Mouse (Mus musculus) retina, adult 2 months (tissue): ENCODE measurements around the gene Calml3.
"Not testable (repeated sequence)": the region's sequence is repeated elsewhere in the genome, so short reads cannot be mapped to it uniquely, and the experiment has no call there.

Source experiments
- DNase-seq: peaks from one replicate; pipeline ENCODE4 v3.0.0-alpha.2; 2012; ENCODE audit warnings: low read depth, low spot score

The Calml3 gene

DNA sequence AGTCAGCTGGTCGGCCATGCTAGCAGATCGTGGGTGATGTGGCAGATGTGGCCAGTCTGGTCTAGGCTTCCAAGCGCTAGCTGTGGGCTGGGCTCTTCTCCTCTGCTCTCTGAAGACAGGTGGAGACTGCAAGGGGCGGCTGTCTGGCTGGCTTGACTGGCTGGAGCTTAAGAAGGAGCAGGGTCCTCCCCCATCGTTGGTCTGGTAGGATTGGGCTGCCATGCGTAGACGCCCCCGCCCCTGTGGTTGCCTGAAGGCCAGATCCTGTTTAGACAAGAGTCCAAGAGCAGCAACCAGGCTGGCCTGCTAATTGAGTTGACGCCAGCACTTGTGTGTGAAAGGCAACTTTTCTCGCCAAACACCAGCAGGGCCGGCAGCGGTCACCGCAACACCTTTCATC lies at the start of gene Calml3:
TSS of gene Calml3 (minus strand) at position 131 of the 400 bp plus-strand sequence.
- no peak for DNase-seq

DNA sequence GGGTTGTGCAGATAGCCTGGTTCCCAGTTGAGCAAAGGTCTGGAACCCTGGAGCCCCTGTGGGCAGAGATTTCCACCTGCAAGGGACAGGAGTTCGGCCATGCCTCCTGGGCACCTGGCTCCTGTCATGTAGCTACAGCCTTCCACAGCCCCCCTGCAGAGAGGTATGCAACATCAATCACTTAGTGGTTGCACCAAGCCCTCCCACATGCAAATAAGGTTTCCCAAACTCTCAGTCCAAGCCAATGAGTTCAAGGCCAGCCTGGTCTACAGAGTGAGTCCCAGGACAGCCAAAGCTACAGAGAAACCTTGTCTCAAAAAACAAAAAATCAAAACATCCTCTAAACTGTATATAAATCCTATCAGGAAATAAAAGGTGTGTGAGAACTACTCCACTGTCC lies 46.2 kb upstream of the Calml3 start:
- DNase-seq = no peak

DNA sequence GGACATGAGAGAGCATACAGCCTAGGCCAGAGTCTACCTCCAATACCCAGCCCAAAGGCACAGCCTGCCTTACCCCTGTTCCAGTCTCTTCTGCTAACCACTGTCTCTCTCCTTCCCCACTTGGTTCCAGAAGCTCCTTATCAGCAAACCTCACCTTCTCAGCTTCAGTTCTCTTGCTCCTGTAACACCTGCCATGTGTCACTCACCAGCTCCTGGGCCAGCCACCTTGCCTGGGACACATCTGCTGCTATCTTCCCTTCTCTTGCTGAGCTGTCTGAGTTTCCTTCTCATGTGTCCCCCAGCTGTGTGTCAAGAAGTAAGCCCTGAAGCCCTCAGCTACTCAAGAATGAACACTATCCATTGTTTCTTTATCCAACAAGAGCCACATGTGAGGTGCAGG lies 36.5 kb upstream of the Calml3 start:
- not testable (repeated sequence) for DNase-seq

DNA sequence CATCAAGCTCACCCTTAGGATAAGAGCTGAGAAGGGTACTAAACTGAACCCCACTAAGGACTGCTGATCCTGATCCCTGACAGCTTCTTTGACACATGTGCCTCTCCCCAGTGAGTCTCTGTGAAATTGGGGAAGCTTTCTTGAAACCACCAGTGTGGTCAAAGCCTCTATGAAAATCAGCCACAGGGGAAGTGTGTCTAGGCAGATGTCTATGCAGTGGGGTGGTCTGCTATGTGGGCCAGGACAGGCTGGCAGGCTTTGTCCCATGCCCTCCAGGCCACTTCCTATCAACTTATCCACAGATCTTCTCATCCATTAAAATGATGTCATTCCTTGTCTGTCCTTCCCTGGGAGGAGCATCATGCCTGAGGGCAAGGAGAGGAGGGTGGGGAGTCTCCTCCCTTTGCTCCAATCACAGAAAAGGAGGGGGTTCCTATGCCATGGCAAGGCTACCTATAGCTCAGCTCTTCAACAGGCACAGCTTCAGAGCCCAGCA lies 33.2 kb upstream of the Calml3 start, which contains the start of gene Calm4:
TSS of gene Calm4 (plus strand) at position 446 of the 496 bp plus-strand sequence.
- DNase-seq = not testable (repeated sequence)

DNA sequence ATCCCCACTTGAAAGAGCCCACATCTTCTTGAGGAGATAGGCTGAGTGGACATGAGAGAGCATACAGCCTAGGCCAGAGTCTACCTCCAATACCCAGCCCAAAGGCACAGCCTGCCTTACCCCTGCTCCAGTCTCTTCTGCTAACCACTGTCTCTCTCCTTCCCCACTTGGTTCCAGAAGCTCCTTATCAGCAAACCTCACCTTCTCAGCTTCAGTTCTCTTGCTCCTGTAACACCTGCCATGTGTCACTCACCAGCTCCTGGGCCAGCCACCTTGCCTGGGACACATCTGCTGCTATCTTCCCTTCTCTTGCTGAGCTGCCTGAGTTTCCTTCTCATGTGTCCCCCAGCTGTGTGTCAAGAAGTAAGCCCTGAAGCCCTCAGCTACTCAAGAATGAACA lies 29.5 kb upstream of the Calml3 start:
- not testable (repeated sequence) for DNase-seq

DNA sequence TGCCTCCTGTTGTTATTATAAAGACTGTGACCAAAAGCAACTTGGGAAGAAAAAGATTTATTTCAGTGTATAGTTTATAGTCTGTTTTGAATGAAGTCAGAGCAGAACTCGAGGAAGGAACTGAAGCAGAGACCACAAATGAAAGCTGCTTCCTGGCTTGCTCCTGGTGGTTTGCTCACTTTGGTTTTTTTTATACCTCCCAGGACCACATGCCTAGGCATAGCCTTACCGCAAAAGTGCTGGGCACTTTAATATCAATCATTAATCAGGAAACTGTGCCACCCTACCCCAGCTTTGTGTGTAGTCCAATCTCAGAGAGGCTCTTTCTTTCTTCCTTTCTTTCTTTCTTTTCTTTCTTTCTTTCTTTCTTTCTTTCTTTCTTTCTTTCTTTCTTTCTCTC lies 28.3 kb upstream of the Calml3 start:
- no peak for DNase-seq

DNA sequence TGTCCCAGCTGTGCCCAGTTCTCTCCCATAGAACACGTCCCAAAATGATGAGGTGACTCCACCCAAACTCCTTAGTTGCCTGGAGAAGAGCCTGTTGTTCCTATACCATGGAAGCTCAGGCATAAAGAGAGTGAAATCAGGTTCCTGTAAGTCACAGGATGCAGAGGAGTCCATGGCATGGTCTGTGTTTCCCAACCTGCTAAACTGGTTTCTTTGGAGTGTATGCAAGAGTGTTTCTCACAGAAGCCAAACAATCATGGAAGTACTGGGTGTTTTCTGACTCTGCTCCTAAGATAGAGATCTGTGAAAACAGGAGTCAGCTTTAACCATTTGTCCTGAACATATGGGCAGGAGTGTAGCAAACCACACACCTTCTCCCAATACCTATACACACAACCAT lies 27.9 kb upstream of the Calml3 start:
- no peak for DNase-seq

DNA sequence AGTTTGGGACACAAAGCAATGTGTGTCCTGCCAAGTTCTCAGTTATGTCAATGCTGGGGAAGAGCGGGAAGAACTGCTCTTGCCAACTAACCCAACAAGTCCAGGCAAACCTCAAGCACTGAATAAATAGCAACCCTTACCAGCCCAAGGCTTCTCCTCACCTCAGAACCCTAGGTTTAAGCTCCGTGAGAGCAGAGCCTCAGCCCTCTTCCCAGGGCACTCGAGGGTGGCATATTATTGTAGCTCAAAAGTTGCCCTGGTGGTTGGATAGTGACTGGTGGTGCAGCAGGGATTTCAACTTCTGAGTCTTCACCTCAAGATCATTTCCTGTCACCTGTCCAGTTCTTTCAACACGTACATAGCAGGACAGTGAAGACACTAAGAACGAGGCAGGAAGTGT lies 27.4 kb upstream of the Calml3 start:
- DNase-seq = no peak

DNA sequence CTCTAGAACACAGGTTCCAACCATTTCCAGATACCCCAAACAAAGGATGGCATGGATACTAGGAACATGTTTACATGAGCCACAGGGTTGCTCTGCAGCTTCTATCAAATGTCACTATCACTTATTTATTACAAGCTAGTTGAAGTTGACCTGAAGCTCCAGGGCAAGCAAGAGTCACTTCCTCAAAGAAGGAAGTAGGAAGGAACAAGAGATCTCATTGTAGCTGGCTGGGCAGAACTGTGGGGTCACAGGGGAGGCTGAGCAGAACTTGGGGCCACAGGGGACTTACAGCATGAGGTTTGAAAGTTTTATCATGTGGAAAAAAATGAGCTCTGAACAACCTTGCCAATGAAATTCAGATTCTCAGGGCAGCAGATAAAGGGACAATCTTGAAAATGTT lies 21.6 kb upstream of the Calml3 start:
- no peak for DNase-seq

DNA sequence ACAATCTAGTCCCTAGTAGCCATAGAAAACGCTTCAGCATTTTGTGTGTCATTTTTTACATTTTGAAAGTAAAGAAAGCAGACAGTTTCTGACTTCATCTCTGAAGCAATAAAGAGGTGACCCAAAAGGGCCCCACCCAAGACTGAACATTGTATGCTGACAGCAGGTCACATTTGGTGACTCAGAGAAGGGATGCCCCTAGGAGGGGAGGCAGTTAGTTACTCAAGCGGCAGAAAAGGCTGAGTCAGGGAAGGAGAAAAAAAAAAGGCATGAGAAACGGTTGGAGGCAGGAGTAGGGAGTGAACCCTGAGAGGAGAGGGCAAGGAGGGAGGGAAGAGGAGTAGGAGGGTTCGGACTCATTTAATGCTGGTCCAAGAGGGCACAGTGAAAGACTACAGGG lies 18.0 kb upstream of the Calml3 start:
- no peak for DNase-seq

DNA sequence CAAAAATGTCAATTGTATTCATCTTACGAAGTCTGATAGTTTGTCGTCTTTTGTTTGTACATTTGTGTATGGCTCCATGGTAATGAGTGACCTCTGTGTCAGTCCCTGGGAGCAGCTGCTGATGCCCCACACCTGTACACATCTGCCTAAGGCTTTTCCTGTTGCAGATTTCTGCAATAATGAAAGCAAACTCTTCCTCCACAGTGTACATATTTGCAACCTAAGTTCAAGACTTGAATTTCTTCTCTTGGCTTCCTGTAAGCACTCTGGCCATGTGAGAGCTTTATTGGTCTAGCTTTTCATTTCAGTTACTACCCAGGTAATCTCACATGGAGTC lies 14.6 kb upstream of the Calml3 start:
- DNase-seq = no peak

DNA sequence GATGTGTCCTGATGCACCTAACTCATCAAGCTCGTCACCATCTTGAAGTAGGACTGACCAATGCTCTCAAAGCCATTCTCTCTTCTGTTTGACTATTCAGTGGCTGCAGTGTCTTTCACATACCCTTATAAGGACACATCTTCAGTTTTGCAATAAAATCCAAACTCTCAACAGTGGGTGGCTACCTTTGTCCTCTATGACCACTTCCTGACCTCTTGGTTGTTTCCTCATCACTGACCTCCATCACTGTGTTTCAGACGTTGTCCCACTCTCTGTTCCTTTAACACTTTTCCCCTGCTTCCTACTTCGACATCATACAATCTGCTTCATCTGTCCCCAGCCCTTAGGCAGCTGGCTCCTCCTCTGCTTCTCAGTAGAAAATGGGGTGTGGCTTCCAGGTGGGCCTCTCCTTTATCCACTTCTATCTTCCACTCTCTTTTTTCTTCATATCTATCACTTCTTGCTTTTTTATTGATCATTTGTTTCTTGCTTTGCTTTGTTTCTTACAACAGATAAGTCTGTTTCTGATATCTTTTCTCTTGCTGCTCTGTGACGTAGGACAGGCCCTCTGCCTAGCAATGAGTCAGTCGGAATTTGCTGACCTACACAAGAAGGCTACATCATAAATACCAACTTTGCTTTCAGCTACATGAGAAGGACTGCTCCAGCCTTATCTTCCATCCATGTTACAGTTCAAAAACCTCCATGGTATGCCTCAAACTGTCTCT lies 14.1 kb upstream of the Calml3 start:
- no peak for DNase-seq

DNA sequence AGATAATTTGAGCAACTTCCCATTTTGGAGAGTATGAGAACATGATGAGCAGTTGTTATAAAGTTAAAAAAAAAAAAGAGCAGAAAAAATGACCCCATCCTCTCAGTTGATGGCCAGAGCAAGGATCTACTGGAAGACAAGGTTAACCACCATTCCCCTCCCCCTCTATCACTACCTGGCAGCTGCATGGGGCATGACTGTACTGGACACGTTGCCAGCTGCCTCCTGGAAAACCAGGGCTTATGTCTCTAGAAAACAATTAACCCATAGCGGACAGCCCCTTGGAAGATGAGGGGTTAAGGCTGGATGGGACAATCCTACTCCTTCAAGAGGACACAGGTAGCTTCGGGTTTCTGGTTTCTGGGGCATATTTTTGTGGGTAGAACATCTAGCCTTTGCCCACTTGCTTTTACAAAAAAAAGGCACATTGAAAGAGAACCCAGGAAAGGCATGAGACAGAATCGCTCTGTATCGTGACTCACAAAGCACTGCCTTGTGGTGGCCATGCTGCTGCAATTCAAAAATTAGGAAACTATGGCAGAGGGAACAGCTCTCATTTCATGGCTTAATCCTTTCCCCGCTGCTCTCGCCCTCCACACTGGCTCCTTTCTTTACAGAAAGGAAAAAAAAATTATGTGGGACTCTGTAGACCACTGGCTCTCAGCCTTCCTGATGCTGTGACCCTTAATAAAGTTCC lies 3.2 kb upstream of the Calml3 start:
- DNase-seq = no peak

DNA sequence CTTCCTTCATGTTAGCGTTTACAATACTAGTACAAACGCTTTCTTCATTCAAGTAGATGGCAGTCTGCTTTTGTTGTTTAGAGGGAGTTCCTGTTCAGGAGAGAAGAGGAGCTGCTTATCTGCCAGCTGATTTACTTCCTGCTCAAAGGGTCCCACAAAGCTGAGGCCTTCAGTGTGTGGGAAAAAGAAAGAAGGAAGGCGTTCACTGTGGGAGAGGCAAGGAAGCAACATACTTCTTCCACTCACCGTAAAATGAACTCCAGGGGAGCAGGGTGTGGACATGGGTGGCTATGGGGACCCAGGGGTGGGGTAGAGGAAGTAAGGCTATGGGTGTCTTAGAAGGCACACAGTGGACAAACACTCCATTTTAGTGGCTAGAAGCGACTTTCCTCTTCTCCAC lies 1.5 kb upstream of the Calml3 start:
- DNase-seq = no peak

DNA sequence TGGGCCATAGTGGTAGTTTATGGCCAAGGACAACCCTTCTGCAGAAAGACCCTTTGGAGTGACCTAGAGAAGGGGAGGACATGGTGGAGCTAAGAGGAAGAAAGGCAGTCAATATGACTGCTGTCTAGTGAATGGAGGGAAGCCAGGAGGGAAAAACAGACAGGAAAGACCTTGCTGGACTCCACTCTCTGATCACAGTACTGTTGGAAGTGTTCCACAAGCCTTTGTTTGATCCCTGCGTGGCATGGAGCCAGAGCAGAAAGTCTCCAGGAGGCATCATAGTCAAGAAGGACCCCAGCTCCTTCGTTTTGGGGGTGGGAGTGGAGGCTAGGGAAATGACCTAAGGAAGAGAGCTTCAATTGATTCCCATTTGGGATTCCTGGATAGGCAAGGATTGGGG lies 1.0 kb upstream of the Calml3 start:
- DNase-seq = no peak

DNA sequence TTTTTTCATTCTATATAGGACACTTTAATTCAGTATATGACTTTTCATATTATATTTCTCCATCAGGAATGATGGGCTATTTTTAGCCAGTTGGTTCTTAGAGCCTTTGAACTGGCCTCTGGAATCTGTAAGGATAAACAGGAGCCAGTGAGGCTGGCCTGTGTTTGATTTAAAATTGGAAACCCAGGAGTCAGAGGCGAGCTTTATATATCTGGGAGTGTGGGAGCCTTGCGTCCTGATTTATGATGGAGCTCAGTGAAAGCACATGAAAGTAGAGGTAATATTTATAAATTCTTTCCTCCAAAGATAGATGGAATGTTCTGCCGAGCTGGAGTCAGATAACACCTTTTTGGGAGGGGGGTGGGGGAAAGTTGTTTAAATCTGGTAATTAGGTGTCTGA lies 4.7 kb downstream of the Calml3 start:
- no peak for DNase-seq

DNA sequence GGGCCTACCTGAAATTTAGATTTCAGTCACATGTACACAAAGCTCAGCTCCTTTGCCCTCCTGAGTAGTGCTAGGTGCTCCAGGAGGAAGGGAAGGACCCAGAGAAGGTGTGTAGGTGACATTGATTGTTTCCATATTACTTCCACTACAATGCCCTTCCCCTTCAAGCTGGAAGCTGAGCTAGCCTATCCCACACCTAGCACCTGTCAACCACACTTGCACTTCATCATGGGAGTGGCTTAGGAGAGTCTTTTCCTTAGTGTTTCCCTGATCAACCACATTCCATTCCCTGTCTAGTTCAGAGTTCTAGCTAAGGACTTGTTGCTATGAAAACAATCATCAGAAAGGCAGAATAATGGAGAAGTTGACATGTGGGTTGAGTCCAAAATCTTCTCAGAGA lies 5.4 kb downstream of the Calml3 start:
- no peak for DNase-seq

DNA sequence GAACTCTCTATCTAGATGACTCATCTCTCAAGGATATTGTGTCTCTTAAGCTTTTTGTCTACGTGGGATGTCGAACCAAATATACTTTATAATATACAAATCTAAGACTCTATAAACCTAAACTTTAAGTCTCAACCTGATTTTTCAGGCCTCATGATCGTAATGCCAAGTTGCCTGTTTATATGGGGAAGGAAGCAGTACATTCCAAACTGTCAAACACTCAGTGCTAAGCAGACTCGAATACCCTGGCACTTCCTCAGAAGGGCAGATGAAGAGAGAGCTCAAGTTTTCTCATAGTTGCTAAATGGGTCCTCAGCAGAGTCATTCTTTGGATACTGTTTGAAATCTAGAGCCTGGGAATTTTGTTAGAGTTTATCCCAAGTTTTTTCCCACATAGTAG lies 7.5 kb downstream of the Calml3 start:
- DNase-seq = no peak

DNA sequence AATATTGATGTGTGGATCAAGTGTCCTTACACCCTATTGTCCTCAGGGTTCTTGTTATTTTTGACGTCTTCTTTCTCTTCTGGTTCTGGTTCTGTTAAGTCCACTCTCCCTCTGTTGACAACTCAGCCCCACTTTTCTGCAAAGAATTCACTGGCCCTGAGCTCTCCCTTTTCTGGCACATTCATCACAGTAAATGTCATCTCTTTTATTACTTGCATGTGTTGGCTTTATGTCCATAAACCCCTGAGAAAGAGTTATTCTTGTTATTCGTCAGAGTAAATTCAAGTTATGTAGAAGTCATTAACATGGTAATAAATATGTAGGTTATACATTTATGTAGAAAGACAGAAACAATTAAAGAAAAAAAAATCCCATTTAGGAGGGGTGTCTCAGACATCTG lies 14.6 kb downstream of the Calml3 start:
- DNase-seq = no peak

DNA sequence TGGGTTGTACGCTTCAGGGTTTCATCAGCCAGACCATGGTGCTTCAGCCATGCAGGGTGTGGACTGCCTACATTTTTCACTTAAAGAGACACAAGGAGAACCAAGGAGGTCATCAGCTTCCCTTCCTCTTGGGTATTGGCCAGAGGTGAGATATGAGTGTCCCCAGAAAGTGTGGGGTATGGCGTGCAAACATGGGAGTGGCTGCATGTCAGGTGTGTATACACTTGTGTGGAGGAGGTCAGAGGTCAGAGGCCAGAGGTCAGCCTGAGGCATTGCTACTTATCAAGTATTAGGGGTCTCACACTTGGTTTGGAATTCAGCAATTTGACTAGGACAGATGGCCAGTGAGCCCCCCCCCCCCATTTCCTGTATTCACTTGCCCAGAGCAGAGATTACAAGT lies 15.5 kb downstream of the Calml3 start:
- no peak for DNase-seq

DNA sequence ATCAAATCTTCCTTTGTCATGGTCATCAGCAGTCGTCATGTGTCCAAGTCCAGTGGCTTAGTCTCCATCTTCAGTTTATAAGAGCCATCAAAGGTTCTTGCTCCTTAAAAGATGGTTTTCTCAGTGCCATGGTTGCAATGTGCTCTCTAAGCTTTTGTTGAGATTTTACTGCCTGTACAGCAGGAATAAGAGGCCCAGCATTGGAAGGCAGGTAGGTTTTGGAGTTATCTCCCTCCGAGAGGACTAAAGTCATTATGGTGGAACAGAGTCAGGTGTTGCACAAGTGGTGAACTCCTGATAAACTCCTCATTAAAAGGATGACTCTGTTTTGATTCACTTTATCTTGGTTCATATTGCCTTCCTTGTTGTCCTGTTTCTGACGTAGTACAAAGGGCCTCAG lies 16.5 kb downstream of the Calml3 start:
- DNase-seq = no peak

DNA sequence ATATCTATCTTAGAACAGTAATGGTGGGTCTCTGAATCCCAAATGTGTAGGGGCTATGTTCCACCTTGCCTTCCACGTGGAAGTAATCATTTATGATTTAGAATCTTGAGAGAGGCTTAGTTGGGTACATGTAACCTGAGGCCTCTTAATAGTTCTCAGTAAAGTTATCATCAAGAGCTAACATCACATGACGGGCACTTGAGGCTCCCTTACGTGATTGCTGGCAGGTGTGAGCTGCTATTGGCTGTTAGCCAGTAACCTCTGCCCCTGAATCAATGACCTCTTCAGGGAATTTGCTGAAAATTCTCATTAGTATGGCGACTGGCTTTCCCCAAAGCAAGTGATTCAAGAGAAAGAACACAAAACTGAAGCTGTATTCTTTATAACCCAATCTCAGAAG lies 17.0 kb downstream of the Calml3 start:
- DNase-seq = no peak

DNA sequence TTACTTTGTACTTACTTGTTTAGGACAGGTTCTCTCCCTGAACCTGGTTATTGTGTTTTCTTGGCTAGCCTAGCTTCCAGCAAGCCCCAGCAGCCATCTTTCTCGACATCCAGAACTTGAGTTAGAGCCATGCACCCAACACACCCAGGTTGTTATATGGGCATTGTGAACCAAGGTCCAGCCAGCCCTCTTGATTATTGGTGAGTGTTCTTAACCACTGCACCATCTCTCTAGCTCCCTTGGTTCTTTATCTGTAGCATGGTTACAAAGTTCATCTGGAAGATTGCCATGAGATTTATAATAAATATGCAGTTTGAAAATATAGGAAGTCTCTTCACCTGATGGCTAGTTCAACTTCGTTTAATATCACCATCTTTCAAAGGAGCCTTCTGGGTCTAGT lies 20.5 kb downstream of the Calml3 start:
- DNase-seq = no peak
